Mouse (Mus musculus) lung, postnatal 0 days (tissue): Measurements from ENCODE around the gene Atp2b1.

ENCODE experiments used
- CTCF ChIP-seq: IDR thresholded peaks from 2 replicates; pipeline ENCODE4 v1.5.1; 2016; ENCODE audit warnings: antibody characterized with exemption, mild to moderate bottlenecking
- EP300 ChIP-seq: IDR thresholded peaks from 2 replicates; pipeline ENCODE4 v1.6.1; 2016; ENCODE audit warnings: antibody characterized with exemption, mild to moderate bottlenecking, control low read depth

DNA sequence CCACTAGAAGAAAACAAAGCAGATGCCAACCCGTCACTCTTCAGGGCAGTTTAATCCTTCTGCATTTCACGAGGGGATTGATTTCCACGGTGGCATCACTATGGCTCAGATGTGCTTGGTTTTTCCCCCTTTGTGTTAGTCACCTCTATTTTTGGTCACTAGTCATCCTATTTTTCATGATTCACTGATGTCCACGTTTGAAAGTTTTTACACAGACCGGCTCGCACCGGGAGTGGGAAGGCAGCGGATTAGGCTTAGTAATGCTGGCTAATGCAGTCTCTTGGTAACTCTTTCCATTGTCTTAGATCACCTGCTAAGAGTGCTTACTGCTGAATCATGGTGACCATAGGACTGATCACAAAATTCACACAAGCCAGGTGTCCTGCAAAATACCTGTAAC is 29.7 kb downstream of the Atp2b1 start:
- no peak for TF ChIP-seq CTCF
- TF ChIP-seq EP300, result no peak
